9 mouse cellular contexts compared by ENCODE assay signal in genomic region chr13:53202439-53202830, GRCm38 (mm10).
DNase-seq lines count a peak whose midpoint lies in the region; ATAC-seq lines count a peak whose summit lies in the region.
"Had no signal": no experiment of that assay in that cellular context is flagged by ENCODE, and none has a peak within 500 bp of the region (broad histone marks: within the 10 kb centered on the region; RNA-seq: fewer than 3 reads in every experiment).

No protein-coding gene starts in this region.

- peak overlapping the region; percentile 42; the same call in 1 of the 2 replicates for H3K9ac ChIP-seq in heart, embryonic 14.5 days (ENCODE audit: low read length)
- H3K9ac ChIP-seq in lung, embryonic 15.5 days, result no peak overlapping the region
- H3K9ac ChIP-seq in forebrain, embryonic 15.5 days (replicated peaks), result no peak overlapping the region
- no peak overlapping the region for H3K9ac ChIP-seq in neural tube, embryonic 15.5 days (replicated peaks)

- H3K27ac ChIP-seq in heart, embryonic 14.5 days (replicated peaks in 1 of 2; ENCODE audit: control insufficient read depth in 1 of 2, insufficient read depth in 1 of 2, low read depth in 2 of 2, low read length in 2 of 2), result peak overlapping the region in 1 of 2 experiments; percentile 61; a peak in 1 of 4 replicates
- peak overlapping the region; percentile 89 for H3K27ac ChIP-seq in lung, embryonic 15.5 days
- H3K27ac ChIP-seq in forebrain, embryonic 15.5 days (replicated peaks), result 0 out of 2 replicates have a peak overlapping the region, but pooled peaks have one; percentile 25
- peak overlapping the region; percentile 70 for H3K27ac ChIP-seq in neural tube, embryonic 15.5 days (replicated peaks)

- intact Hi-C loops in heart, postnatal 14 days (cut with DNase I), result no loop called here

- WGBS in heart, embryonic 14.5 days, result 61% methylated on average over 5 of the region's 5 CpGs
- WGBS in lung, embryonic 15.5 days, result 58% methylated on average over 5 of the region's 5 CpGs
- 64% methylated on average over 5 of the region's 5 CpGs for WGBS in forebrain, embryonic 15.5 days
- WGBS in neural tube, embryonic 15.5 days, result 56% methylated on average over 5 of the region's 5 CpGs

- no peaks in the 10 kb centered on the region for H3K9me3 ChIP-seq in heart, embryonic 14.5 days (ENCODE audit: control insufficient read depth, low read length)
- no peaks in the 10 kb centered on the region for H3K9me3 ChIP-seq in lung, embryonic 15.5 days
- no peaks in the 10 kb centered on the region for H3K9me3 ChIP-seq in forebrain, embryonic 15.5 days
- no peaks in the 10 kb centered on the region for H3K9me3 ChIP-seq in neural tube, embryonic 15.5 days (replicated peaks)

- ATAC-seq in heart, embryonic 14.5 days (ENCODE audit: insufficient number of reproducible peaks, insufficient read depth, low FRiP score, low read depth), result no peak
- no peak for ATAC-seq in lung, embryonic 15.5 days (ENCODE audit: borderline replicate concordance, extremely low read depth, low FRiP score, low TSS enrichment)
- ATAC-seq in forebrain, embryonic 15.5 days (replicated peaks), result no peak
- ATAC-seq in neural tube, embryonic 15.5 days (ENCODE audit: low FRiP score), result no peak
- no peak for ATAC-seq in monocyte, adult 5-6 weeks (replicated peaks; ENCODE audit: insufficient number of reproducible peaks, low FRiP score, low TSS enrichment, poor library complexity, severe bottlenecking)

- H3K4me3 ChIP-seq in heart, embryonic 14.5 days (ENCODE audit: control insufficient read depth in 1 of 2, insufficient read depth in 1 of 2, low read depth in 1 of 2, low read length in 2 of 2), result no peak overlapping the region
- no peak overlapping the region for H3K4me3 ChIP-seq in lung, embryonic 15.5 days
- H3K4me3 ChIP-seq in forebrain, embryonic 15.5 days, result no peak overlapping the region
- H3K4me3 ChIP-seq in neural tube, embryonic 15.5 days (replicated peaks), result no peak overlapping the region

- H3K36me3 ChIP-seq in heart, embryonic 14.5 days (ENCODE audit: control insufficient read depth, insufficient read depth, low read length), result no peaks in the 10 kb centered on the region
- no peaks in the 10 kb centered on the region for H3K36me3 ChIP-seq in lung, embryonic 15.5 days
- no peaks in the 10 kb centered on the region for H3K36me3 ChIP-seq in forebrain, embryonic 15.5 days
- H3K36me3 ChIP-seq in neural tube, embryonic 15.5 days, result no peaks in the 10 kb centered on the region

- no peaks in the 10 kb centered on the region for H3K27me3 ChIP-seq in heart, embryonic 14.5 days (ENCODE audit: control insufficient read depth, insufficient read depth, low read length)
- no peaks in the 10 kb centered on the region for H3K27me3 ChIP-seq in lung, embryonic 15.5 days
- no peaks in the 10 kb centered on the region for H3K27me3 ChIP-seq in forebrain, embryonic 15.5 days
- 0 out of 2 replicates have a peak, but pooled peaks cover 6% of the 10 kb centered on the region for H3K27me3 ChIP-seq in neural tube, embryonic 15.5 days (replicated peaks)

- no peak for DNase-seq in heart, postnatal 14 days
- no peak for DNase-seq in lung, postnatal 14 days
- no peak for DNase-seq in cerebellum, adult 11 months
- DNase-seq: thymus, postnatal 36 days had no signal

- H3K4me1 ChIP-seq in heart, embryonic 14.5 days (ENCODE audit: control insufficient read depth in 2 of 2, insufficient read depth in 2 of 2, low read length in 2 of 2), result peaks cover 48 to 62% of the 10 kb centered on the region in 2 experiments
- H3K4me1 ChIP-seq in lung, embryonic 15.5 days, result peaks cover 56% of the 10 kb centered on the region
- peaks cover 24% of the 10 kb centered on the region for H3K4me1 ChIP-seq in forebrain, embryonic 15.5 days
- H3K4me1 ChIP-seq in neural tube, embryonic 15.5 days, result peaks cover 26% of the 10 kb centered on the region

- peak overlapping the region; percentile 41; the same call in 1 of the 2 replicates for H3K4me2 ChIP-seq in heart, embryonic 14.5 days (ENCODE audit: low read length)
- peak overlapping the region; percentile 37; the same call in 1 of the 2 replicates for H3K4me2 ChIP-seq in lung, embryonic 15.5 days
- H3K4me2 ChIP-seq in forebrain, embryonic 15.5 days (replicated peaks), result no peak overlapping the region
- peak overlapping the region; percentile 7; the same call in 1 of the 2 replicates for H3K4me2 ChIP-seq in neural tube, embryonic 15.5 days
